Mouse (Mus musculus) olfactory bulb, adult 2 months (tissue): Measurements from ENCODE around the gene Slc13a3.

Source experiments
- CTCF ChIP-seq: fragments of 200-500 bp; IDR thresholded peaks from 2 replicates; pipeline ENCODE4 v1.5.1; 2012; ENCODE audit warnings: low read depth, mild to moderate bottlenecking, low read length, moderate library complexity; ENCODE audit not compliant: insufficient read depth
- POLR2A ChIP-seq: fragments of 200-500 bp; IDR thresholded peaks from 2 replicates; pipeline ENCODE4 v1.6.1; 2012; ENCODE audit warnings: mild to moderate bottlenecking, low read depth, low read length, moderate library complexity; ENCODE audit not compliant: insufficient read depth

GRCm38 (mm10) chr2:165485826-165486225 is 12.8 kb upstream of the Slc13a3 start:
- TF ChIP-seq POLR2A, result no peak
- TF ChIP-seq CTCF, result no peak
